Mouse (Mus musculus) heart, adult 2 months (tissue): ENCODE measurements around the gene Slc13a5. TPM values are rescaled to one million over a fixed set of nuclear protein-coding genes. Genes with fewer than 3 reads are reported as not detected.

Experiments used
- DNase-seq, 2 experiments: peaks; one replicate each; pipeline ENCODE4 v3.0.0; 2021
- H3K27ac ChIP-seq: fragments of 200-600 bp; 2 replicates; pipeline ENCODE4 v1.8.1; 2022
- H3K27me3 ChIP-seq: fragments of 200-500 bp; 2 replicates; pipeline ENCODE4 v1.6.1; 2012; ENCODE audit warnings: mild to moderate bottlenecking, low read length, inconsistent platforms, mixed read lengths; ENCODE audit not compliant: control insufficient read depth, insufficient read depth
- H3K36me3 ChIP-seq: fragments of 200-500 bp; 2 replicates; pipeline ENCODE4 v1.6.1; 2012; ENCODE audit warnings: low read length, inconsistent platforms; ENCODE audit not compliant: control insufficient read depth, insufficient read depth
- H3K4me1 ChIP-seq: fragments of 200-500 bp; 2 replicates; pipeline ENCODE4 v1.6.1; 2011; ENCODE audit warnings: low read length; ENCODE audit not compliant: control insufficient read depth, insufficient read depth
- H3K4me3 ChIP-seq: fragments of 200-600 bp; 2 replicates; pipeline ENCODE4 v1.8.1; 2022
- H3K79me2 ChIP-seq: fragments of 200-500 bp; replicated peaks from 2 replicates; pipeline ENCODE4 v1.6.1; 2012; ENCODE audit warnings: mild to moderate bottlenecking, inconsistent platforms, low read length, moderate library complexity, mixed read lengths; ENCODE audit not compliant: control insufficient read depth, insufficient read depth
- H3K9ac ChIP-seq: fragments of 200-500 bp; 2 replicates; pipeline ENCODE4 v1.6.1; 2012; ENCODE audit warnings: low read depth, mild to moderate bottlenecking, control low read depth, inconsistent platforms, low read length, mixed read lengths
- CTCF ChIP-seq: fragments of 200-600 bp; IDR thresholded peaks from 2 replicates; pipeline ENCODE4 v1.8.1; 2022; ENCODE audit warnings: antibody characterized with exemption, mild to moderate bottlenecking, moderate library complexity
- EP300 ChIP-seq: fragments of 200-500 bp; IDR thresholded peaks from 2 replicates; pipeline ENCODE4 v1.6.1; 2011; ENCODE audit warnings: low read depth, low read length, control low read depth; ENCODE audit not compliant: insufficient read depth
- POLR2A ChIP-seq: fragments of 200-500 bp; IDR thresholded peaks from 2 replicates; pipeline ENCODE4 v1.6.1; 2011; ENCODE audit warnings: mild to moderate bottlenecking, low read depth, low read length, control low read depth; ENCODE audit not compliant: insufficient read depth
- WGBS: fragments of 180-500 bp; shearing (Covaris S2); methylation state at CpG from one replicate; pipeline ENCODE4 v1.1.7; 2018; 5-methylcytosine and 5-hydroxymethylcytosine counted together
- intact Hi-C: fragments of 180-260 bp; cut with DNase I; formaldehyde crosslinking; loops from one replicate; pipeline ENCODE4 v1.15.1; 2025
- polyA plus RNA-seq: library from polyadenylated mRNA; depleted of rRNA; stranded (reverse); fragments of >200 nt; gene quantifications from 2 replicates; pipeline ENCODE4 v1.2.3, GENCODE M21; 2012; rRNA removed
- total RNA-seq, 2 experiments: library from RNA; stranded (reverse); gene quantifications; 2 replicates each; pipeline ENCODE4 v1.2.3; 2021

Slc13a5 gene
- total and polyA plus RNA-seq, 3 experiments, result 0.06 TPM; not detected in 2

- no peaks in the 10 kb centered on the region for H3K27me3 ChIP-seq
- TF ChIP-seq EP300 (no peak), CTCF (no peak), POLR2A (no peak)
- H3K4me1 ChIP-seq, result peaks cover 7% of the 10 kb centered on the region
- DNase-seq, result no peak
- H3K36me3 ChIP-seq, result no peaks in the 10 kb centered on the region
- H3K79me2 ChIP-seq, result peaks cover 8% of the 10 kb centered on the region; the same call in 1 of the 2 replicates
- no peak overlapping the region for H3K4me3 ChIP-seq
- intact Hi-C loops, result no loop called here
- no peak overlapping the region for H3K9ac ChIP-seq
- no peak overlapping the region for H3K27ac ChIP-seq
- WGBS, result 77% methylated on average over 6 of the region's 6 CpGs
Measured at GRCm38 (mm10) chr11:72205256-72205655, 61.8 kb downstream of the Slc13a5 start.

- H3K27me3 ChIP-seq, result no peaks in the 10 kb centered on the region
- 80% methylated on average over 1 of the region's 1 CpGs for WGBS
- no peak overlapping the region for H3K27ac ChIP-seq
- H3K9ac ChIP-seq, result no peak overlapping the region
- no peak for TF ChIP-seq POLR2A
- TF ChIP-seq CTCF, result no peak
- no peak for TF ChIP-seq EP300
- H3K79me2 ChIP-seq, result peaks cover 8% of the 10 kb centered on the region; the same call in 1 of the 2 replicates
- H3K4me1 ChIP-seq, result peaks cover 7% of the 10 kb centered on the region
- DNase-seq, result no peak
- H3K36me3 ChIP-seq, result no peaks in the 10 kb centered on the region
- no peak overlapping the region for H3K4me3 ChIP-seq
- intact Hi-C loops, result no loop called here
Measured at GRCm38 (mm10) chr11:72203440-72203839, 63.6 kb downstream of the Slc13a5 start.

GRCm38 (mm10) chr11:72196506-72196905, 70.5 kb downstream of the Slc13a5 start:
- Histone ChIP-seq H3K27ac (peak overlapping the region; percentile 4; the same call in 1 of the 2 replicates), H3K4me1 (peaks cover 3% of the 10 kb centered on the region; the same call in 1 of the 2 replicates), H3K9ac (no peak overlapping the region), H3K4me3 (no peak overlapping the region), H3K79me2 (no peaks in the 10 kb centered on the region), H3K27me3 (no peaks in the 10 kb centered on the region), H3K36me3 (peaks cover 2% of the 10 kb centered on the region; the same call in 1 of the 2 replicates)
- DNase-seq, result no peak
- 49% methylated on average over 8 of the region's 8 CpGs for WGBS
- no peak for TF ChIP-seq POLR2A
- TF ChIP-seq CTCF, result no peak
- TF ChIP-seq EP300, result no peak
- intact Hi-C loops, result no loop called here

GRCm38 (mm10) chr11:72194259-72194658, 72.8 kb downstream of the Slc13a5 start:
- no peak for DNase-seq
- no peak overlapping the region for H3K9ac ChIP-seq
- WGBS, result 90% methylated on average over 2 of the region's 2 CpGs
- H3K79me2 ChIP-seq, result no peaks in the 10 kb centered on the region
- peaks cover 3% of the 10 kb centered on the region; the same call in 1 of the 2 replicates for H3K4me1 ChIP-seq
- H3K36me3 ChIP-seq, result peaks cover 4% of the 10 kb centered on the region
- no peak overlapping the region for H3K4me3 ChIP-seq
- H3K27ac ChIP-seq, result no peak overlapping the region
- TF ChIP-seq POLR2A, result no peak
- no peak for TF ChIP-seq EP300
- no peak for TF ChIP-seq CTCF
- intact Hi-C loops, result no loop called here
- H3K27me3 ChIP-seq, result no peaks in the 10 kb centered on the region

Other genes with a start within 250 kb of the Slc13a5 start
- gene Aipl1, start 229.7 kb downstream of the Slc13a5 start, total RNA-seq, result not detected
- gene Aipl1, start 229.7 kb downstream of the Slc13a5 start, polyA plus RNA-seq, result 0.04 TPM in 1 of 2 replicates, not detected in the other
- gene Pimreg, start 225.2 kb downstream of the Slc13a5 start, total RNA-seq, result under 1 TPM in 1 of 2 experiments, not detected in 1; 0.75 TPM
- 0.45 and 0.73 TPM in 2 replicates for gene Pimreg, start 225.2 kb downstream of the Slc13a5 start, polyA plus RNA-seq
- 1 to 10 TPM; 1.2 to 2.0 TPM for gene Pitpnm3, start 131.4 kb downstream of the Slc13a5 start, total RNA-seq
- 5.1 TPM in 2 replicates for gene Pitpnm3, start 131.4 kb downstream of the Slc13a5 start, polyA plus RNA-seq
- under 1 TPM; 0.13 to 0.25 TPM for gene Gm43951, start 60.4 kb downstream of the Slc13a5 start, total RNA-seq
- 0.14 and 0.18 TPM in 2 replicates for gene Gm43951, start 60.4 kb downstream of the Slc13a5 start, polyA plus RNA-seq
- gene 4933427D14Rik, start 59.8 kb downstream of the Slc13a5 start, total RNA-seq, result 1 to 10 TPM; 2.0 to 2.3 TPM
- gene 4933427D14Rik, start 59.8 kb downstream of the Slc13a5 start, polyA plus RNA-seq, result 2.0 and 2.8 TPM in 2 replicates
- 10 to 100 TPM; 39.0 to 43.7 TPM for gene Txndc17, start 59.7 kb downstream of the Slc13a5 start, total RNA-seq
- gene Txndc17, start 59.7 kb downstream of the Slc13a5 start, polyA plus RNA-seq, result 37.6 and 50.9 TPM in 2 replicates
- gene Med31, start 51.6 kb downstream of the Slc13a5 start, total RNA-seq, result 10 to 100 TPM in 1 of 2 experiments, 1 to 10 TPM in 1; 9.6 to 10.9 TPM
- gene Med31, start 51.6 kb downstream of the Slc13a5 start, polyA plus RNA-seq, result 9.1 and 10.8 TPM in 2 replicates
- gene Xaf1, start 34.4 kb upstream of the Slc13a5 start, total RNA-seq, result 10 to 100 TPM in 1 of 2 experiments, 1 to 10 TPM in 1; 9.7 to 10.6 TPM
- gene Xaf1, start 34.4 kb upstream of the Slc13a5 start, polyA plus RNA-seq, result 21.8 and 52.4 TPM in 2 replicates
- not detected for gene Fbxo39, start 47.2 kb upstream of the Slc13a5 start, total RNA-seq
- 0.23 TPM in 2 replicates for gene Fbxo39, start 47.2 kb upstream of the Slc13a5 start, polyA plus RNA-seq
- gene Tekt1, start 95.2 kb upstream of the Slc13a5 start, total RNA-seq, result not detected
- gene Tekt1, start 95.2 kb upstream of the Slc13a5 start, polyA plus RNA-seq, result 0.49 TPM in 1 of 2 replicates, not detected in the other
- 10 to 100 TPM; 13.1 to 14.3 TPM for gene Smtnl2, start 144.5 kb upstream of the Slc13a5 start, total RNA-seq
- 12.7 and 18.9 TPM in 2 replicates for gene Smtnl2, start 144.5 kb upstream of the Slc13a5 start, polyA plus RNA-seq
- gene Ggt6, start 168.3 kb upstream of the Slc13a5 start, total RNA-seq, result not detected
- gene Ggt6, start 168.3 kb upstream of the Slc13a5 start, polyA plus RNA-seq, result 0.20 TPM in 1 of 2 replicates, not detected in the other
- gene Mybbp1a, start 174.1 kb upstream of the Slc13a5 start, total RNA-seq, result 10 to 100 TPM; 42.7 to 46.1 TPM
- gene Mybbp1a, start 174.1 kb upstream of the Slc13a5 start, polyA plus RNA-seq, result 21.8 and 30.6 TPM in 2 replicates
- gene Spns2, start 222.7 kb upstream of the Slc13a5 start, total RNA-seq, result 1 to 10 TPM; 6.1 to 7.9 TPM
- 13.8 and 18.1 TPM in 2 replicates for gene Spns2, start 222.7 kb upstream of the Slc13a5 start, polyA plus RNA-seq